Mouse (Mus musculus) G1E (cell line): ENCODE measurements around the gene Lrrc57.

ENCODE experiments used
- CTCF ChIP-seq: IDR thresholded peaks from 2 replicates; pipeline ENCODE4 v1.5.1; 2012; ENCODE audit warnings: low read depth, low read length, inconsistent platforms, mixed read lengths
- GATA1 ChIP-seq: IDR thresholded peaks from 2 replicates; pipeline ENCODE4 v1.6.1; 2012; ENCODE audit warnings: borderline replicate concordance, low read length, inconsistent platforms, mixed read lengths
- GATA2 ChIP-seq: IDR thresholded peaks from 2 replicates; pipeline ENCODE4 v1.6.1; 2012; ENCODE audit warnings: low read depth, low read length, inconsistent platforms, borderline replicate concordance
- POLR2AphosphoS5 ChIP-seq: IDR thresholded peaks from 2 replicates; pipeline ENCODE4 v1.6.1; 2012; ENCODE audit warnings: low read depth, low read length, inconsistent platforms; ENCODE audit not compliant: insufficient replicate concordance
- TAL1 ChIP-seq: conservative IDR thresholded peaks from 2 replicates; pipeline ENCODE4 v1.6.1; 2012; ENCODE audit warnings: low read depth, low read length, inconsistent platforms, mixed read lengths

GRCm38 (mm10) chr2:120563235-120563990 lies 45.9 kb downstream of the Lrrc57 start, which contains the start of gene Zfp106:
- TF ChIP-seq GATA1: no peak
- no peak for TF ChIP-seq GATA2
- no peak for TF ChIP-seq CTCF
- no peak for TF ChIP-seq TAL1
- no peak for TF ChIP-seq POLR2AphosphoS5
